Comparison of ENCODE assay signal across 13 mouse cellular contexts in genomic region chr9:92950092-92950491, GRCm38 (mm10).
DNase-seq lines count a peak whose midpoint lies in the region; ATAC-seq and TF ChIP-seq lines count a peak whose summit lies in the region.
"Had no signal": no experiment of that assay in that cellular context is flagged by ENCODE, and none has a peak within 500 bp of the region (broad histone marks: within the 10 kb centered on the region; RNA-seq: fewer than 3 reads in every experiment).

No protein-coding gene starts in this region.

- TF ChIP-seq CTCF in heart, postnatal 0 days (IDR thresholded peaks at IDR 0.05; ENCODE audit: low read depth), result peak; percentile 27

- no peaks in the 10 kb centered on the region for H3K9me3 ChIP-seq in heart, postnatal 0 days (replicated peaks; ENCODE audit: control insufficient read depth, low read length)
- no peaks in the 10 kb centered on the region for H3K9me3 ChIP-seq in liver, embryonic 11.5 days (ENCODE audit: control insufficient read depth, low read length)
- H3K9me3 ChIP-seq: liver, embryonic 12.5 days; neural tube, embryonic 13.5 days; stomach, embryonic 15.5 days had no signal

- H3K27me3 ChIP-seq in heart, postnatal 0 days (ENCODE audit: control insufficient read depth, insufficient read depth, low read length), result no peaks in the 10 kb centered on the region
- H3K27me3 ChIP-seq in liver, embryonic 11.5 days (replicated peaks; ENCODE audit: control insufficient read depth, insufficient read depth, low read length), result no peaks in the 10 kb centered on the region
- H3K27me3 ChIP-seq: liver, embryonic 12.5 days; neural tube, embryonic 13.5 days; stomach, embryonic 15.5 days had no signal

- H3K4me1 ChIP-seq in heart, postnatal 0 days (ENCODE audit: control insufficient read depth, insufficient read depth), result no peaks in the 10 kb centered on the region
- no peaks in the 10 kb centered on the region for H3K4me1 ChIP-seq in liver, embryonic 11.5 days (replicated peaks; ENCODE audit: control insufficient read depth, insufficient read depth, low read length)
- H3K4me1 ChIP-seq: liver, embryonic 12.5 days; neural tube, embryonic 13.5 days; stomach, embryonic 15.5 days had no signal

- no peak for TF ChIP-seq EP300 in heart, postnatal 0 days (IDR thresholded peaks at IDR 0.05; ENCODE audit: low read depth)

- H3K9ac ChIP-seq in heart, postnatal 0 days (replicated peaks; ENCODE audit: low read depth, low read length), result no peak overlapping the region
- no peak overlapping the region for H3K9ac ChIP-seq in liver, embryonic 11.5 days (ENCODE audit: low read depth, low read length)
- H3K9ac ChIP-seq: liver, embryonic 12.5 days; neural tube, embryonic 13.5 days; stomach, embryonic 15.5 days had no signal

- ATAC-seq in heart, postnatal 0 days (ENCODE audit: insufficient read depth, low read depth), result no peak
- ATAC-seq in liver, embryonic 11.5 days (replicated peaks; ENCODE audit: low FRiP score), result no peak
- ATAC-seq: activated CD4-positive, CD25-positive, alpha-beta regulatory T cell, adult 4 months; liver, embryonic 12.5 days had no signal

- intact Hi-C loops in heart, postnatal 25 days (cut with DNase I), result no loop called here

- no peak overlapping the region for H3K4me3 ChIP-seq in heart, postnatal 0 days (ENCODE audit: low read depth, low read length)
- H3K4me3 ChIP-seq in liver, embryonic 11.5 days (ENCODE audit: low read depth, low read length), result no peak overlapping the region
- H3K4me3 ChIP-seq: liver, embryonic 12.5 days; neural tube, embryonic 13.5 days; stomach, embryonic 15.5 days had no signal

- no peak overlapping the region for H3K4me2 ChIP-seq in heart, postnatal 0 days (ENCODE audit: low read depth, low read length)
- no peak overlapping the region for H3K4me2 ChIP-seq in liver, embryonic 11.5 days
- H3K4me2 ChIP-seq: heart, embryonic 11.5 days; liver, embryonic 12.5 days; neural tube, embryonic 13.5 days; stomach, embryonic 15.5 days had no signal

- H3K36me3 ChIP-seq in heart, postnatal 0 days (replicated peaks; ENCODE audit: control insufficient read depth, insufficient read depth, low read length), result no peaks in the 10 kb centered on the region
- no peaks in the 10 kb centered on the region for H3K36me3 ChIP-seq in liver, embryonic 11.5 days (ENCODE audit: control insufficient read depth, insufficient read depth, low read length)
- H3K36me3 ChIP-seq: liver, embryonic 12.5 days; neural tube, embryonic 13.5 days; stomach, embryonic 15.5 days had no signal

- H3K27ac ChIP-seq in heart, postnatal 0 days (ENCODE audit: low read depth), result no peak overlapping the region
- no peak overlapping the region for H3K27ac ChIP-seq in liver, embryonic 11.5 days (ENCODE audit: low read depth, low read length)
- H3K27ac ChIP-seq: liver, embryonic 12.5 days; neural tube, embryonic 13.5 days; stomach, embryonic 15.5 days had no signal

- DNase-seq in heart, postnatal 0 days (ENCODE audit: low spot score), result no peak
- no peak for DNase-seq in heart, postnatal 25 days (ENCODE audit: low spot score)
- DNase-seq in 3T3-L1 (ENCODE audit: low read depth, low spot score), result peak; percentile 1
- DNase-seq in adipocyte (ENCODE audit: low spot score), result peak; percentile 2
- peak; percentile 13 for DNase-seq in gonadal fat pad, adult 2 months (ENCODE audit: low read depth)
- DNase-seq in gastrocnemius, adult 8-10 months (ENCODE audit: low spot score in 2 of 2), result no peak
- DNase-seq in liver, embryonic 11.5 days (ENCODE audit: low spot score), result no peak
- DNase-seq: right cerebral cortex, postnatal 25 days had no signal

Comparison
In these comparisons a context has a peak if more than half of its experiments do, and no peak if none do; other contexts are left out.
1. DNase-seq: peak in 3T3-L1 (single experiment), adipocyte (single experiment) and gonadal fat pad, adult 2 months (single experiment); none in heart, postnatal 0 days (single experiment), heart, postnatal 25 days (single experiment), gastrocnemius, adult 8-10 months (0 of 2) and liver, embryonic 11.5 days (single experiment).